Mouse (Mus musculus) forebrain, postnatal 0 days (tissue): ENCODE data around the gene Slc26a8. TPM values are rescaled to one million over a fixed set of nuclear protein-coding genes. Genes with fewer than 3 reads are reported as not detected.

Source experiments
- ATAC-seq: fragments of 200-750 bp; cut with Nextera tagmentation; 2 replicates; pipeline ENCODE4 v1.8.0; 2017; ENCODE audit warnings: mild to moderate bottlenecking, moderate library complexity
- DNase-seq: peaks from one replicate; pipeline ENCODE4 v3.0.0-alpha.2; 2015
- H3K27ac ChIP-seq: fragments of 300-500 bp; sonication (generic); 2 replicates; pipeline ENCODE4 v1.5.1; 2014; ENCODE audit warnings: low read depth, mild to moderate bottlenecking, antibody characterized with exemption, low read length, moderate library complexity, mixed read lengths
- H3K27me3 ChIP-seq: fragments of 300-500 bp; sonication (generic); 2 replicates; pipeline ENCODE4 v1.6.1; 2014; ENCODE audit warnings: mild to moderate bottlenecking, low read length, mixed read lengths; ENCODE audit not compliant: insufficient read depth
- H3K36me3 ChIP-seq: fragments of 300-500 bp; sonication (generic); 2 replicates; pipeline ENCODE4 v1.6.1; 2014; ENCODE audit warnings: mild to moderate bottlenecking, moderate library complexity; ENCODE audit not compliant: insufficient read depth
- H3K4me1 ChIP-seq: fragments of 300-500 bp; sonication (generic); 2 replicates; pipeline ENCODE4 v1.6.1; 2014; ENCODE audit warnings: antibody characterized with exemption; ENCODE audit not compliant: insufficient read depth
- H3K4me2 ChIP-seq: fragments of 300-500 bp; sonication (generic); 2 replicates; pipeline ENCODE4 v1.6.1; 2014; ENCODE audit warnings: low read depth, mild to moderate bottlenecking, moderate library complexity
- H3K4me3 ChIP-seq: fragments of 300-500 bp; sonication (generic); 2 replicates; pipeline ENCODE4 v1.5.1; 2014; ENCODE audit warnings: low read depth, low read length, mixed read lengths
- H3K9ac ChIP-seq: fragments of 300-500 bp; sonication (generic); 2 replicates; pipeline ENCODE4 v1.6.1; 2014; ENCODE audit warnings: mild to moderate bottlenecking
- H3K9me3 ChIP-seq: fragments of 300-500 bp; sonication (generic); 2 replicates; pipeline ENCODE4 v1.6.1; 2016; ENCODE audit warnings: low read length
- CTCF ChIP-seq: sonication (generic); IDR thresholded peaks from 2 replicates; pipeline ENCODE4 v1.5.1; 2016; ENCODE audit warnings: antibody characterized with exemption, control low read depth, low read depth
- WGBS: fragments of 180-500 bp; shearing (Covaris S2); extraction: QIAGEN DNeasy Blood & Tissue Kit; methylation state at CpG from one replicate; pipeline ENCODE4 v1.1.7; 2014; 5-methylcytosine and 5-hydroxymethylcytosine counted together
- polyA plus RNA-seq: library from polyadenylated mRNA; unstranded; fragments of >200 nt; fragmentation: Nextera tagmentation; extraction: Ambion mirVana; gene quantifications from 2 replicates; pipeline ENCODE4 v1.2.1, GENCODE M21; 2015
- total RNA-seq: library from RNA; depleted of rRNA; stranded (reverse); fragments of >200 nt; gene quantifications from 2 replicates; pipeline ENCODE4 v1.2.3, GENCODE M21; 2014

The Slc26a8 gene
- total and polyA plus RNA-seq, 2 experiments from 2014 or later = 1.8 to 2.0 TPM

GRCm38 (mm10) chr17:28682311-28683084 lies 7.5 kb downstream of the Slc26a8 start:
- H3K4me1 ChIP-seq = no peaks in the 10 kb centered on the region
- no peak for TF ChIP-seq CTCF
- H3K9me3 ChIP-seq = no peaks in the 10 kb centered on the region
- WGBS = 66% methylated on average over 13 of the region's 13 CpGs
- ATAC-seq = no peak
- DNase-seq = no peak
- H3K4me3 ChIP-seq = no peak overlapping the region
- no peaks in the 10 kb centered on the region for H3K36me3 ChIP-seq
- no peak overlapping the region for H3K27ac ChIP-seq
- no peak overlapping the region for H3K4me2 ChIP-seq
- no peaks in the 10 kb centered on the region for H3K27me3 ChIP-seq
- H3K9ac ChIP-seq = no peak overlapping the region

- no peak overlapping the region for H3K27ac ChIP-seq
- 32% methylated on average over 6 of the region's 6 CpGs for WGBS
- no peak for TF ChIP-seq CTCF
- no peaks in the 10 kb centered on the region for H3K27me3 ChIP-seq
- no peaks in the 10 kb centered on the region for H3K4me1 ChIP-seq
- H3K36me3 ChIP-seq = no peaks in the 10 kb centered on the region
- no peak overlapping the region for H3K4me2 ChIP-seq
- no peaks in the 10 kb centered on the region for H3K9me3 ChIP-seq
- no peak overlapping the region for H3K9ac ChIP-seq
- no peak for DNase-seq
- ATAC-seq = no peak
- H3K4me3 ChIP-seq = no peak overlapping the region
Measured at GRCm38 (mm10) chr17:28659564-28659963, 30.5 kb downstream of the Slc26a8 start.

- ATAC-seq (peak; percentile 86), DNase-seq (peak; percentile 69)
- Histone ChIP-seq H3K4me3 (no peak overlapping the region), H3K4me1 (no peaks in the 10 kb centered on the region), H3K9ac (no peak overlapping the region), H3K4me2 (no peak overlapping the region), H3K36me3 (no peaks in the 10 kb centered on the region), H3K27me3 (no peaks in the 10 kb centered on the region), H3K9me3 (no peaks in the 10 kb centered on the region), H3K27ac (peak overlapping the region; percentile 21; the same call in 1 of the 2 replicates)
- no peak for TF ChIP-seq CTCF
- WGBS = 6% methylated on average over 4 of the region's 4 CpGs
Measured at GRCm38 (mm10) chr17:28657936-28658335, 32.1 kb downstream of the Slc26a8 start.

- Histone ChIP-seq H3K4me2 (no peak overlapping the region), H3K27ac (no peak overlapping the region), H3K9ac (no peak overlapping the region), H3K4me3 (no peak overlapping the region), H3K4me1 (no peaks in the 10 kb centered on the region), H3K27me3 (no peaks in the 10 kb centered on the region), H3K9me3 (no peaks in the 10 kb centered on the region), H3K36me3 (no peaks in the 10 kb centered on the region)
- DNase-seq = no peak
- ATAC-seq = no peak
- WGBS = 69% methylated on average over 3 of the region's 3 CpGs
- no peak for TF ChIP-seq CTCF
Measured at GRCm38 (mm10) chr17:28650268-28650667, 39.8 kb downstream of the Slc26a8 start.

GRCm38 (mm10) chr17:28648607-28649370 lies 41.2 kb downstream of the Slc26a8 start:
- Histone ChIP-seq H3K9me3 (no peaks in the 10 kb centered on the region), H3K9ac (no peak overlapping the region), H3K27me3 (no peaks in the 10 kb centered on the region), H3K4me1 (no peaks in the 10 kb centered on the region), H3K36me3 (no peaks in the 10 kb centered on the region), H3K4me2 (no peak overlapping the region), H3K4me3 (no peak overlapping the region), H3K27ac (no peak overlapping the region)
- 54% methylated on average over 6 of the region's 6 CpGs for WGBS
- peak; percentile 17 for DNase-seq
- peak; percentile 70 for TF ChIP-seq CTCF
- no peak for ATAC-seq

- H3K36me3 ChIP-seq = no peaks in the 10 kb centered on the region
- DNase-seq = no peak
- H3K27ac ChIP-seq = no peak overlapping the region
- no peaks in the 10 kb centered on the region for H3K4me1 ChIP-seq
- no peak for ATAC-seq
- H3K4me3 ChIP-seq = no peak overlapping the region
- no peak for TF ChIP-seq CTCF
- H3K9ac ChIP-seq = no peak overlapping the region
- 79% methylated on average over 3 of the region's 3 CpGs for WGBS
- H3K27me3 ChIP-seq = no peaks in the 10 kb centered on the region
- H3K9me3 ChIP-seq = no peaks in the 10 kb centered on the region
- H3K4me2 ChIP-seq = no peak overlapping the region
Measured at GRCm38 (mm10) chr17:28646221-28646620, 43.8 kb downstream of the Slc26a8 start.

GRCm38 (mm10) chr17:28644112-28644511 lies 45.9 kb downstream of the Slc26a8 start:
- TF ChIP-seq CTCF = no peak
- no peaks in the 10 kb centered on the region for H3K36me3 ChIP-seq
- H3K4me3 ChIP-seq = no peak overlapping the region
- no peak overlapping the region for H3K4me2 ChIP-seq
- 62% methylated on average over 4 of the region's 4 CpGs for WGBS
- H3K9me3 ChIP-seq = no peaks in the 10 kb centered on the region
- H3K27ac ChIP-seq = no peak overlapping the region
- no peaks in the 10 kb centered on the region for H3K4me1 ChIP-seq
- no peak overlapping the region for H3K9ac ChIP-seq
- DNase-seq (no peak), ATAC-seq (no peak)
- H3K27me3 ChIP-seq = no peaks in the 10 kb centered on the region
